Mouse (Mus musculus) liver, postnatal 0 days (tissue): ENCODE measurements around the gene Hacd2.

Experiments used
- CTCF ChIP-seq: sonication (generic); IDR thresholded peaks from 2 replicates; pipeline ENCODE4 v1.5.1; 2016; ENCODE audit warnings: antibody characterized with exemption, low read depth
- EP300 ChIP-seq: IDR thresholded peaks from 2 replicates; pipeline ENCODE4 v1.6.1; 2016; ENCODE audit warnings: antibody characterized with exemption, low read depth, mild to moderate bottlenecking

GRCm38 (mm10) chr16:35023138-35023735 lies 1.0 kb downstream of the Hacd2 start:
- TF ChIP-seq EP300: no peak
- no peak for TF ChIP-seq CTCF
